Mouse (Mus musculus) heart, adult 9 months (tissue): ENCODE data around the gene Ankrd22.
"Not testable (repeated sequence)": the region's sequence is repeated elsewhere in the genome, so short reads cannot be mapped to it uniquely, and the experiment has no call there.

Source experiments
- DNase-seq, 2 experiments: peaks; one replicate each; pipeline ENCODE4 v3.0.0; 2022; ENCODE audit warnings: low spot score in 2 of 2

Gene Ankrd22

DNA sequence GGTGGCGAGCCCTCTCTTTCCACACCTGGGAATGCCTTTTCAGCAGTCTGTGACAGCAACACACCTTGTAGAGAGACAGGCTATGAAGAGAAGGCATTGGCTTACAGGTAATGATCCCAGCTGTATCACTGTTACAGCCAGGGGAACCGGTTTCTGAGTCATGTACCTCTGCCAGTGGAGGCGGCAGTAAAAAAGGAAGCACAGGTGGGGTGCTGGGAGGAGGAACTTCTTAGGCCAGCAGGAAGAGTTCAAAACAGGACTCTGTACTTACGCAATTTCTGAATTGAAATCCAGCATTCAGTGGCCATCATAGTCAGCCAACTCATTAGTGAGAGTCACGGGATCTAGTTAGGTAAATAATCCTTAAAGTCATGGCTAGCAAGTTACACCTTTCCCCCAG is at the start of gene Ankrd22:
Gene Ankrd22 (minus strand): TSS at position 163 of the 400 bp plus-strand sequence.
- no peak for DNase-seq

- DNase-seq = no peak
These were observed 48.3 kb upstream of the Ankrd22 start for GRCm38 (mm10) chr19:34214136-34214535.

GRCm38 (mm10) chr19:34213251-34213645 is 47.4 kb upstream of the Ankrd22 start:
- no peak for DNase-seq

GRCm38 (mm10) chr19:34212489-34213250 is 46.8 kb upstream of the Ankrd22 start:
- no peak for DNase-seq

GRCm38 (mm10) chr19:34210841-34211240 is 45.0 kb upstream of the Ankrd22 start:
- no peak for DNase-seq

DNA sequence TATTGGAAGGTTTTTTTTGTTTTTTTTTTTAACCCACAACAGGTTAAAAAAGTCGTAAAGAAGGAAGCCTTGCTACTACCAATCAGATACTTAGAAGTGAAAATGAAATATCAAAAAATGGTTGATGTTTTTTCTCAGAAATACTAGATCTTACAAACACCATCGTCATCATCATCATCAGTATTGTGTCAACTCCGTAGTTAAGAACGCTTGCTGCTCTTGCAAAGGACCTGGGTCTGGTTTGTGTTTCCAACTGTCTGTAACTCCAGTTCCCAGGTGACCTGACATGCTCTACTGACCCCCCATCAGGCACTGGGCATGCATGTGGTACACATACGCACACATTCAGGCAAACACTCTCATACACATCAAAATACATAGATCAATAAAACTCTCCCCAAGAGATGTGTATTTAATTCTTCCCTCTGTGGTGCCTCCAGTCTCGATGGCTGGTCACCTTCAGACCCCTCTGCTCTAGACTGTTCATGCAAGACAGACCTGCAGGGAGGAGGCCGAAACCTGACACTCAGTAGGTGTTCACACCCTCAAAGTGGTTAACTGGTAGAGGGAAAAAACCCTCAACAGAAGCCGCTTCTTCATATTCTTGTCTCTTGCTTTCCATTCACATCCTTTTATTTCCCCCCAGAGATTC is 44.2 kb upstream of the Ankrd22 start:
- no peak for DNase-seq

DNA sequence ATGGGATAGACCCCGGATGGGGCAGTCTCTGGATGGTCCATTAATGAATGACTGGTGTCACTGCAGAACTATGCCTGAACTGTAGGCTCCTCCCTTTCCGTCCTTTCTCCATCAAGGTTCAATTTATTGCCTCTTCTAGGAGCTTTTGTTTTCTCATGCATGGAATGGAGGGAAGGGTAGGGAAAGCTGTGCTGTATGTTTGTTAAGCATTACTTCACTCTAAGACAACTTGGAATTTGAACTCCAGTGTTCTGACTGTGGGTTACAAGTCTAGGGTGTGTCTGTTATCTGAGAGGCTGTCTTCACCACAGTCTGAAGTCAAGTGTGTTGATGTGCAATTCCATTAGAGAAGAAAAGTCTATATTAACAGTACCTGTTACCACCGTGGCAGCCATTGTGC is 43.2 kb upstream of the Ankrd22 start:
- no peak for DNase-seq

DNA sequence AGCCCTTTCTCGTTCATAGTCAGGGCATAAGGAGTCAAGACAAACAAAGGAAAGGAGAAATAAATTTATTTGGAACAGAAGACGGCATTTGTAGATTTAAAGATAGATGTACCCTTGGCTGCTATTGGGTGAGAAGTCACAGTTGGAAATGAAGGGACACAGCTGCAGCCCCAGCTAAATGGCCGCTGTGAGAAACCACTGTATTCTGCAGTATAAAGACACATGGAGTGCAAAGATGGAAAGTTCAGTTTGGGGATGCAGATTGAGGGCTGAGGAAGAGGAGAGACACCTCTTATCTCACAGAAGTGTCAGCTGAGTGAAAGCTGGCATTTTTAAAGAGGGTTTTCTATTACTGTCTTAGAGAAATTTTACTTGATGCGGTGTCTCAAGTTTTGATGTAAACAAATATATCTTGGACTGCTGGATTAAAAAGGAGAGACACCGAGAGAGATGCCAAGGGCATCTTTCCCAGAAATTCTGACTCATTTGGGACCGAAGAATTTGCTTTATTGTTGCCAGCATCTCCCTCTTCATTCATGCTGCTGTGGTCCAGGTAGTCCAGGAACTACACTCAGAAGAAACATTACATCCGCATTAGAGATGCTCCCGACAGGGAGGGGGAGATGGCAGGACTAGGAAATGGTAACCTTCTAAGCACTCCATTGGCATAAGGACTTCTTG is 41.0 kb upstream of the Ankrd22 start:
- peak in 1 of 2 experiments; percentile 41 for DNase-seq

- DNase-seq = not testable (repeated sequence)
These were observed 40.3 kb upstream of the Ankrd22 start for GRCm38 (mm10) chr19:34206128-34206527.

- DNase-seq = no peak
These were observed 36.8 kb upstream of the Ankrd22 start for GRCm38 (mm10) chr19:34202668-34203067.

- no peak for DNase-seq
These were observed 33.6 kb upstream of the Ankrd22 start for GRCm38 (mm10) chr19:34199488-34199887.

DNA sequence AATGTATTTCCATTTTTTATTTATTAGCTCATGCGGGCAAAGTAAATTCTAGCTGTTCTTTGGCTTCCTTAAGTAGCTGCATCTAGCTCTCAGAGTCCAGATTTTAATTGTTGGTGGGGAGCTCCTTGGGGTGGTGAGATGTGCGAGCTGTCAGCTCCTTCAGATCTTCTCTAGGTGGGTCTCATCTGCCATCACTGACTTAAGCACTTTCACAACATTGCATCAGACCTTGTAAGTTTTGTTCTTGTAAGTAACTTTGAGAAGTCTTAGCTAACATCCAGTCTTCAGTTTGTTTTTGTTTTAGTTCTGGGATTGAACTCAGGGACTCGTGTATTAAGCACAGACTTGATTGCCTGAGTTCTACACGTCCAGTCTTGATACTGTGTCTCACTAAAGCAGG is 33.0 kb upstream of the Ankrd22 start:
- no peak for DNase-seq

- no peak for DNase-seq
These were observed 32.2 kb upstream of the Ankrd22 start for GRCm38 (mm10) chr19:34198066-34198465.

DNA sequence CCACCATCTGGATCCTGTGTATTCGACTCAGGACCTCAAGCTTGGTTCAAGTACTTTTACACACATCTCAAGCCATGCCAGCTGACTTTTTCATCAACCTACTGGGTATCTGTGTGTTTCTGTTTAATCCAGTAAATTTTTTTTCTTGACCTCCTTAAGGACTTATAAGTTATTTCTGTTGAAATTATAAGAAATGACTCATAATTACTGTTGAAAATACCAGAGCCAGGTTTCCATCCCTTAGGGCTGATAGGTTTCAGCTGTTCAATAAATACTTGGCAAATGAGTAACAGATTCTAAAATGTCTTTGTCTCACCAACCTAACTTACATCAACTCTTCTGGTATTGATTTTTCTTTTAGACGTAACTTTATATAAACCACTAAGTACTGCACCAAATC is 29.2 kb upstream of the Ankrd22 start:
- peak in 1 of 2 experiments; percentile 19 for DNase-seq

DNA sequence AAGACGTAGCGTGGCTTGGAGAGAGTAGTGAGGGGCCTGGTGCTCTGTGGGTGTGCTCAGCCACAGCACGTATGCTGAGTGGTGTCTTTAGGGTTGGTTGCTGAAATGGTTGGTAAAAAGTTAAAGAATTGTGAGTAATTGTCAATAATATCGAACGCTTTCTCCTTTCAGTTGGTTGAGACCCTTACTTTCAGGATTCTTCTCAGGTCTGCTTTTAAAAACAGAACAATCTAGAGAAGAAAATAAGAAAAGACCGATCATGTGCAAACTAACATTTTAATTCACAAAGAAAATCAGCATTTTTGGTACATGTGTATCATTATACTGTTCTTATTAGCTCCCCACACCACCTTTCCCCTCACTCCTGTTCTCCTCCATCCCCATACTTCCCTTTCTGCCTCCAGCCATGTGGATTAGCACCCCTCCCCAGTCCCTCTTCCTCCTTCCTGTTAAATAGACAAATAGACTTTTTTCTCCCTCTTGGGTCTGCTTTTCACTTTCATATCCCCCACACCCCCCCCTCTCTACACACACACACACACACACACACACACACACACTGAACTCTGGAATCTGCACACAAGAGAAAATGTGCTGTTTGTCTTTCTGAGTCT is 28.4 kb upstream of the Ankrd22 start:
- no peak for DNase-seq

DNA sequence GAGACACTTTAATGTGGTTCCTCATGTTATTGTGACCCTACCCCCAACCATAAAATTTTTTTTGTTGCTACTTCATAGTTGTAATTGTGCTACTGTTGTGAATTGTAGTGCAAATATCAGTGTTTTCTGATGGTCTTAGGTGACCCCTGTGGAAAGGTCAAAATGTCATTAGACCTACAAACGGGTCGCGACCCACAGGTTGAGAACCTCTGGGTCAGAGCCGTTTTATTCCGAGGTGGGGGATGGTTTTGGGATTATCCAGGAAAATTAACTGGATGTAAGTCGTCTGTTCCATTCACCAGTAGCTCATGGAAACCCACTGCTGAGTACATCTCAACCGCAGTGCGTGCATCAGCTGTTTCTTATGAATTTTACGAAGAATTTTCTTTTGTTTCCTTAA is 27.8 kb upstream of the Ankrd22 start:
- no peak for DNase-seq

DNA sequence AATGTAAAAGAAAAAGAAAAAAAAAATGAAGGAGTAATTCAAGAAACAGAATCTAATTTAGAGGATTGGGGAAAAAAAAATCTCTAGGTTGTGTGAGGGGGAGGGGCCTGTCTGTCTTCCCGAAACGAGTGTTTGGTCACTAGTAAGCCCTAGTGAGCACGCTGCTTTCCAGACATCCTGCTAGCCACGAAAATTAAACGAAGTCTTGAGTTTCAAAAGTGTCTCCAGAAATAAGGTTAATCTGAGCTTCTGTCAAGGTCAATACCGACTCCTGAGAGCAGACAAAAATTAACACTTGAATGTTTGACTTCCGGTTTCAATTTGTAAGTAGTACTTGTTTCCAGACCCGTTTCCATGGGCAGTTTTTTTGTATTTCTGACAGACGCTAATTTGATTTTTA is 27.3 kb upstream of the Ankrd22 start:
- peak; percentile 22 to 44 for DNase-seq

- DNase-seq = peak; percentile 71 to 74
These were observed 26.4 kb upstream of the Ankrd22 start, which contains the start of gene Stambpl1 for GRCm38 (mm10) chr19:34192008-34192963. Stambpl1 (plus strand) TSS chr19:34192229.

GRCm38 (mm10) chr19:34191645-34192007 is 25.8 kb upstream of the Ankrd22 start:
- DNase-seq = no peak

- DNase-seq = no peak
These were observed 21.0 kb upstream of the Ankrd22 start for GRCm38 (mm10) chr19:34186845-34187244.

- no peak for DNase-seq
These were observed 16.6 kb upstream of the Ankrd22 start for GRCm38 (mm10) chr19:34182490-34182889.
